In genomic region chr19:6364842-6365241, GRCm38 (mm10) we compare ENCODE assay signal across 8 mouse cellular contexts. TPM values are rescaled to one million over a fixed set of nuclear protein-coding genes. Genes with fewer than 3 reads are reported as not detected.
DNase-seq lines count a peak whose midpoint lies in the region; ATAC-seq and TF ChIP-seq lines count a peak whose summit lies in the region.

No protein-coding gene starts in this region.

- H3K4me2 ChIP-seq in lung, embryonic 14.5 days, result peak overlapping the region; percentile 78
- H3K4me2 ChIP-seq in embryonic facial prominence, embryonic 12.5 days (replicated peaks), result peak overlapping the region; percentile 74
- H3K4me2 ChIP-seq in intestine, embryonic 16.5 days (ENCODE audit: low read depth, low read length), result peak overlapping the region; percentile 65
- peak overlapping the region; percentile 97 for H3K4me2 ChIP-seq in neural tube, embryonic 14.5 days (ENCODE audit: low read depth, low read length)

- peaks cover 8% of the 10 kb centered on the region; the same call in 1 of the 2 replicates for H3K4me1 ChIP-seq in lung, embryonic 14.5 days (ENCODE audit: insufficient read depth)
- H3K4me1 ChIP-seq in embryonic facial prominence, embryonic 12.5 days, result peaks cover 18% of the 10 kb centered on the region
- H3K4me1 ChIP-seq in intestine, embryonic 16.5 days (ENCODE audit: control insufficient read depth, insufficient read depth, low read length), result peaks cover 18% of the 10 kb centered on the region
- H3K4me1 ChIP-seq in neural tube, embryonic 14.5 days (ENCODE audit: control insufficient read depth, insufficient read depth, low read length), result peaks cover 17% of the 10 kb centered on the region

- no peak for ATAC-seq in lung, embryonic 14.5 days (ENCODE audit: insufficient read depth)
- no peak for ATAC-seq in embryonic facial prominence, embryonic 12.5 days (ENCODE audit: insufficient number of reproducible peaks, insufficient read depth, low FRiP score, low TSS enrichment)
- ATAC-seq in intestine, embryonic 16.5 days, result no peak
- ATAC-seq in neural tube, embryonic 14.5 days (ENCODE audit: low read depth), result no peak

- DNase-seq in lung, embryonic 14.5 days, result no peak
- no peak for DNase-seq in lung, postnatal 4 days
- DNase-seq in layer of hippocampus, postnatal 10 days (ENCODE audit: low spot score in 2 of 2), result no peak
- DNase-seq in embryo, embryonic 11 days, result no peak
- DNase-seq in layer of hippocampus, postnatal 14 days (ENCODE audit: low spot score in 2 of 2), result no peak

- peaks cover 52% of the 10 kb centered on the region for H3K36me3 ChIP-seq in lung, embryonic 14.5 days (ENCODE audit: insufficient read depth)
- peaks cover 42% of the 10 kb centered on the region for H3K36me3 ChIP-seq in embryonic facial prominence, embryonic 12.5 days
- H3K36me3 ChIP-seq in intestine, embryonic 16.5 days (ENCODE audit: control insufficient read depth, insufficient read depth, low read length), result peaks cover 11% of the 10 kb centered on the region
- peaks cover 46% of the 10 kb centered on the region for H3K36me3 ChIP-seq in neural tube, embryonic 14.5 days (ENCODE audit: control insufficient read depth, insufficient read depth, low read length)

- no peaks in the 10 kb centered on the region for H3K9me3 ChIP-seq in lung, embryonic 14.5 days (ENCODE audit: low read depth, low read length)
- no peaks in the 10 kb centered on the region for H3K9me3 ChIP-seq in embryonic facial prominence, embryonic 12.5 days
- no peaks in the 10 kb centered on the region for H3K9me3 ChIP-seq in intestine, embryonic 16.5 days (ENCODE audit: control insufficient read depth, low read length)
- H3K9me3 ChIP-seq in neural tube, embryonic 14.5 days (ENCODE audit: control insufficient read depth, low read length), result no peaks in the 10 kb centered on the region

- peak overlapping the region; percentile 99 for H3K9ac ChIP-seq in lung, embryonic 14.5 days
- H3K9ac ChIP-seq in embryonic facial prominence, embryonic 12.5 days, result peak overlapping the region; percentile 99
- peak overlapping the region; percentile 99 for H3K9ac ChIP-seq in intestine, embryonic 16.5 days (ENCODE audit: low read depth, low read length)
- peak overlapping the region; percentile 99 for H3K9ac ChIP-seq in neural tube, embryonic 14.5 days (replicated peaks; ENCODE audit: low read depth, low read length)

- peak overlapping the region; percentile 99 for H3K4me3 ChIP-seq in lung, embryonic 14.5 days (ENCODE audit: low read depth, low read length)
- peak overlapping the region; percentile 92 for H3K4me3 ChIP-seq in embryonic facial prominence, embryonic 12.5 days
- peak overlapping the region; percentile 98 for H3K4me3 ChIP-seq in intestine, embryonic 16.5 days (ENCODE audit: low read length)
- H3K4me3 ChIP-seq in neural tube, embryonic 14.5 days (ENCODE audit: low read depth, low read length), result peak overlapping the region; percentile 100

- WGBS in lung, embryonic 14.5 days, result 0% methylated on average over 2 of the region's 2 CpGs
- WGBS in embryonic facial prominence, embryonic 12.5 days, result 4% methylated on average over 2 of the region's 2 CpGs
- 3% methylated on average over 2 of the region's 2 CpGs for WGBS in intestine, embryonic 16.5 days
- 2% methylated on average over 2 of the region's 2 CpGs for WGBS in neural tube, embryonic 14.5 days

- no peaks in the 10 kb centered on the region for H3K27me3 ChIP-seq in lung, embryonic 14.5 days (ENCODE audit: insufficient read depth, low read length)
- no peaks in the 10 kb centered on the region for H3K27me3 ChIP-seq in embryonic facial prominence, embryonic 12.5 days
- no peaks in the 10 kb centered on the region for H3K27me3 ChIP-seq in intestine, embryonic 16.5 days (replicated peaks; ENCODE audit: control insufficient read depth, insufficient read depth, low read length)
- peaks cover 3% of the 10 kb centered on the region; the same call in 1 of the 2 replicates for H3K27me3 ChIP-seq in neural tube, embryonic 14.5 days (ENCODE audit: control insufficient read depth, insufficient read depth, low read length)

- peak overlapping the region; percentile 99; the same call in 1 of the 2 replicates for H3K27ac ChIP-seq in lung, embryonic 14.5 days (ENCODE audit: low read depth)
- H3K27ac ChIP-seq in embryonic facial prominence, embryonic 12.5 days, result no peak overlapping the region
- H3K27ac ChIP-seq in intestine, embryonic 16.5 days (ENCODE audit: low read length), result no peak overlapping the region
- no peak overlapping the region for H3K27ac ChIP-seq in neural tube, embryonic 14.5 days (ENCODE audit: low read depth, low read length)

- no peak for TF ChIP-seq CTCF in lung, embryonic 14.5 days (IDR thresholded peaks at IDR 0.05; ENCODE audit: low read depth)

RNA-seq across cellular contexts. Expression of gene Sf1, which starts 1.4 kb away (rescaled TPM):
- 177 and 200 TPM in 2 replicates for polyA plus RNA-seq in lung, embryonic 14.5 days (2014; fragmentation: Nextera tagmentation; extraction: Ambion mirVana)
- 158 and 159 TPM in 2 replicates for polyA plus RNA-seq in embryonic facial prominence, embryonic 12.5 days (2016; fragmentation: Nextera tagmentation; extraction: Ambion mirVana)
- 94.7 and 103 TPM in 2 replicates for polyA plus RNA-seq in intestine, embryonic 16.5 days (2015; fragmentation: Nextera tagmentation; extraction: Ambion mirVana)
- 91.7 and 112 TPM in 2 replicates for polyA plus RNA-seq in neural tube, embryonic 14.5 days (2014; fragmentation: Nextera tagmentation; extraction: Ambion mirVana)
- 100 to 1,000 TPM; 190 to 194 TPM for total RNA-seq in layer of hippocampus, postnatal 10 days (2021)
- 100 to 1,000 TPM; 182 to 189 TPM for total RNA-seq in layer of hippocampus, postnatal 14 days (2021)

RNA-seq across cellular contexts. Expression of gene Pygm, which starts 19.4 kb away (rescaled TPM):
- 6.1 and 9.3 TPM in 2 replicates for polyA plus RNA-seq in lung, embryonic 14.5 days (2014; fragmentation: Nextera tagmentation; extraction: Ambion mirVana)
- polyA plus RNA-seq in embryonic facial prominence, embryonic 12.5 days (2016; fragmentation: Nextera tagmentation; extraction: Ambion mirVana), result 3.5 and 6.0 TPM in 2 replicates
- 6.0 and 6.8 TPM in 2 replicates for polyA plus RNA-seq in intestine, embryonic 16.5 days (2015; fragmentation: Nextera tagmentation; extraction: Ambion mirVana)
- polyA plus RNA-seq in neural tube, embryonic 14.5 days (2014; fragmentation: Nextera tagmentation; extraction: Ambion mirVana), result 4.3 and 4.4 TPM in 2 replicates
- 10 to 100 TPM; 16.2 to 17.4 TPM for total RNA-seq in layer of hippocampus, postnatal 10 days (2021)
- 10 to 100 TPM; 28.0 to 37.5 TPM for total RNA-seq in layer of hippocampus, postnatal 14 days (2021)

RNA-seq across cellular contexts. Expression of gene Map4k2, which starts 23.9 kb away (rescaled TPM):
- polyA plus RNA-seq in lung, embryonic 14.5 days (2014; fragmentation: Nextera tagmentation; extraction: Ambion mirVana), result 13.4 and 22.2 TPM in 2 replicates
- 15.6 and 16.8 TPM in 2 replicates for polyA plus RNA-seq in embryonic facial prominence, embryonic 12.5 days (2016; fragmentation: Nextera tagmentation; extraction: Ambion mirVana)
- 7.9 and 10.0 TPM in 2 replicates for polyA plus RNA-seq in intestine, embryonic 16.5 days (2015; fragmentation: Nextera tagmentation; extraction: Ambion mirVana)
- 13.3 and 15.8 TPM in 2 replicates for polyA plus RNA-seq in neural tube, embryonic 14.5 days (2014; fragmentation: Nextera tagmentation; extraction: Ambion mirVana)
- 10 to 100 TPM; 79.3 to 86.2 TPM for total RNA-seq in layer of hippocampus, postnatal 10 days (2021)
- 10 to 100 TPM; 82.6 to 85.8 TPM for total RNA-seq in layer of hippocampus, postnatal 14 days (2021)

RNA-seq across cellular contexts. Expression of gene Men1, which starts 30.1 kb away (rescaled TPM):
- polyA plus RNA-seq in lung, embryonic 14.5 days (2014; fragmentation: Nextera tagmentation; extraction: Ambion mirVana), result 60.3 and 68.6 TPM in 2 replicates
- 107 and 111 TPM in 2 replicates for polyA plus RNA-seq in embryonic facial prominence, embryonic 12.5 days (2016; fragmentation: Nextera tagmentation; extraction: Ambion mirVana)
- 61.3 and 61.4 TPM in 2 replicates for polyA plus RNA-seq in intestine, embryonic 16.5 days (2015; fragmentation: Nextera tagmentation; extraction: Ambion mirVana)
- 36.8 and 43.9 TPM in 2 replicates for polyA plus RNA-seq in neural tube, embryonic 14.5 days (2014; fragmentation: Nextera tagmentation; extraction: Ambion mirVana)
- total RNA-seq in layer of hippocampus, postnatal 10 days (2021), result 10 to 100 TPM; 72.0 to 73.6 TPM
- total RNA-seq in layer of hippocampus, postnatal 14 days (2021), result 10 to 100 TPM; 66.4 to 68.2 TPM

RNA-seq across cellular contexts. Expression of gene Rasgrp2, which starts 34.3 kb away (rescaled TPM):
- polyA plus RNA-seq in lung, embryonic 14.5 days (2014; fragmentation: Nextera tagmentation; extraction: Ambion mirVana), result 34.8 and 35.1 TPM in 2 replicates
- 24.5 and 30.9 TPM in 2 replicates for polyA plus RNA-seq in embryonic facial prominence, embryonic 12.5 days (2016; fragmentation: Nextera tagmentation; extraction: Ambion mirVana)
- 41.8 and 47.0 TPM in 2 replicates for polyA plus RNA-seq in intestine, embryonic 16.5 days (2015; fragmentation: Nextera tagmentation; extraction: Ambion mirVana)
- polyA plus RNA-seq in neural tube, embryonic 14.5 days (2014; fragmentation: Nextera tagmentation; extraction: Ambion mirVana), result 81.6 and 130 TPM in 2 replicates
- total RNA-seq in layer of hippocampus, postnatal 10 days (2021), result 10 to 100 TPM; 93.5 to 99.9 TPM
- total RNA-seq in layer of hippocampus, postnatal 14 days (2021), result 10 to 100 TPM; 40.2 to 44.9 TPM
